Mouse (Mus musculus) spleen, adult 2 months (tissue): Measurements from ENCODE around the gene Fhit. TPM values are rescaled to one million over a fixed set of nuclear protein-coding genes. Genes with fewer than 3 reads are reported as not detected.

ENCODE experiments used
- DNase-seq, 2 experiments: peaks; one replicate each; pipeline versions ENCODE4 v3.0.0 to v3.0.0-alpha.2; 2012 to 2021; ENCODE audit warnings: low spot score in 2 of 2, low read depth in 1 of 2
- H3K27ac ChIP-seq: fragments of 200-500 bp; 2 replicates; pipeline ENCODE4 v1.5.1; 2012; ENCODE audit warnings: low read length, inconsistent platforms; ENCODE audit not compliant: insufficient read depth
- H3K27me3 ChIP-seq: fragments of 200-500 bp; 2 replicates; pipeline ENCODE4 v1.6.1; 2012; ENCODE audit warnings: mild to moderate bottlenecking, moderate library complexity, low read length, inconsistent platforms; ENCODE audit not compliant: control insufficient read depth, insufficient read depth
- H3K36me3 ChIP-seq: fragments of 200-500 bp; 2 replicates; pipeline ENCODE4 v1.6.1; 2012; ENCODE audit warnings: mild to moderate bottlenecking, low read length, inconsistent platforms; ENCODE audit not compliant: control insufficient read depth, insufficient read depth
- H3K4me1 ChIP-seq: fragments of 200-500 bp; 2 replicates; pipeline ENCODE4 v1.6.1; 2011; ENCODE audit warnings: inconsistent platforms; ENCODE audit not compliant: control insufficient read depth, insufficient read depth, insufficient read length
- H3K4me3 ChIP-seq: fragments of 200-500 bp; 2 replicates; pipeline ENCODE4 v1.5.1; 2011; ENCODE audit warnings: mild to moderate bottlenecking, inconsistent platforms; ENCODE audit not compliant: insufficient read depth, insufficient read length; ENCODE audit errors: extremely low read depth
- CTCF ChIP-seq: fragments of 200-500 bp; IDR thresholded peaks from 2 replicates; pipeline ENCODE4 v1.5.1; 2011; ENCODE audit warnings: mild to moderate bottlenecking, inconsistent platforms; ENCODE audit not compliant: insufficient read depth, insufficient read length, insufficient replicate concordance; ENCODE audit errors: extremely low read depth
- POLR2A ChIP-seq: fragments of 200-500 bp; IDR thresholded peaks from 2 replicates; pipeline ENCODE4 v1.6.1; 2011; ENCODE audit warnings: low read depth, low read length, inconsistent platforms
- WGBS: fragments of 180-500 bp; shearing (Covaris S2); methylation state at CpG from one replicate; pipeline ENCODE4 v1.1.7; 2018; 5-methylcytosine and 5-hydroxymethylcytosine counted together
- polyA plus RNA-seq: library from polyadenylated mRNA; depleted of rRNA; stranded (reverse); fragments of >200 nt; gene quantifications from 2 replicates; pipeline ENCODE4 v1.2.3, GENCODE M21; 2012; rRNA removed

The Fhit gene
- polyA plus RNA-seq, 1 experiment: 2.0 TPM

DNA sequence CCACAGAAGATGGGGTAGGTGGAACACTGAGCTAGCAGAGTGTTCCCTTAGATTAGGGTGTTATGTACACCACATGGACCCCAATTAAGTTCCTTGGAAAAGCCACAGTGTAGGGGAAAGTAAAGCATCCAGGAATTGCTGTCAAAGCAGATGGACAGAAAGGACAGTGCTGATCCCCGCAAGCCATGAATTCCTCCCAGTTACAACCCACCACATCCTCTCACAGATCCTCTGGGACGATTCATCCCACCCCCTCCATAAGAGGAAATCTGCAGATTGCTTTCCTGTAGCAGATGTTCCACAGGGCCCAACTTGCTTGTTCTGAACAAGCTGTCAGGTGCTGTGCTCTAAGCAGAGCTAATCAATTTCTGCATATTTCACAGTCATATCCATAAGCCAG, 1644.2 kb downstream of the Fhit start:
- Histone ChIP-seq H3K4me3 (no peak overlapping the region), H3K27me3 (no peaks in the 10 kb centered on the region), H3K4me1 (no peaks in the 10 kb centered on the region), H3K36me3 (no peaks in the 10 kb centered on the region), H3K27ac (no peak overlapping the region)
- 66% methylated on average over 2 of the region's 2 CpGs for WGBS
- no peak for TF ChIP-seq POLR2A
- TF ChIP-seq CTCF: no peak
- DNase-seq: no peak

DNA sequence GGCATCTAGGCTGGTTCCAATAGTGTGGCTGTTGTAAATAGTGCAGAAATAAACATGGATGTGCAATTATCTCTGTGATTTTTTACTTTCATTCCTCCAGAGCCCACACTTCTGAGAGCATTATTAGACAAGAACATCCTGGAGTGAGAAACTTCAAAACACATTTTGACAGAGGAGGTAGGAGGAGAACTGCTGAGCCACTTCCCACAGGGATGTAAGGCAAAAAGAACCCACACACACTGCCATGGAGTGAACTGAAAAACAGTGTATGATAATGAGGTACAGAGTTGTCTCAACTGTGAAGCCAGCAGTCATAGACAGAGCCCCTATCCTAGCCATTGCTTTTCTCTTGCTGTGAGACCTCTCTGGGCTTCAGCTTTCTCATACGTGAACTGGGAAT, 1652.2 kb downstream of the Fhit start:
- TF ChIP-seq POLR2A (no peak), CTCF (no peak)
- Histone ChIP-seq H3K27me3 (no peaks in the 10 kb centered on the region), H3K4me3 (no peak overlapping the region), H3K27ac (no peak overlapping the region), H3K36me3 (no peaks in the 10 kb centered on the region), H3K4me1 (no peaks in the 10 kb centered on the region)
- DNase-seq: no peak
- 93% methylated on average over 1 of the region's 1 CpGs for WGBS

Other genes starting within 250 kb of the Fhit start
- gene Gm3839, start 194.7 kb upstream of the Fhit start, polyA plus RNA-seq: 0.09 TPM in 1 of 2 replicates, not detected in the other